Mouse (Mus musculus) ES-Bruce4 (cell line): ENCODE measurements around the gene Smok3a.

Experiments
- CTCF ChIP-seq: IDR thresholded peaks from one replicate; pipeline ENCODE4 v1.8.1; 2011; ENCODE audit warnings: low read depth, low read length
- EP300 ChIP-seq: IDR thresholded peaks from 2 replicates; pipeline ENCODE4 v1.6.1; 2011; ENCODE audit warnings: low read depth, low read length; ENCODE audit not compliant: insufficient read depth

DNA sequence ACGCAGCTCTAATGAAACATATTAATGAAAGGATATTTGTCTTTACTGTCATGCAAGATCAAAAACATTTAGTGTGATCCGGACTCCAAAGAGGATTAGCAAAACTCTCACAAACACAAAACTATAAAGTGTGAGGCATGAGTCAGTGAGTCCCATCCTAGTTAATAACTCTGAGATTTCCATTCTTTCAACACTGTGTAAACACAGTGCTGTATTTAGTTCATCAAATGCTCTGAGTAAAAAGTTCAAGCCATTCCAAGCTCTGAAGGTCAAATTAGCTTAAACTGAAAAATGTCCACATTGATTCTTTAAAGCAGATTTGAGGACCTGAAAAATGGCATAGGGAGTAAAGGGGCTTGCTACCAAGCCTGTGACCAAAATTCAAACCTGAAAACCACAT lies 42.0 kb upstream of the Smok3a start:
- TF ChIP-seq EP300 (no peak), CTCF (no peak)
